Mouse (Mus musculus) megakaryocyte, adult 5-6 weeks (primary cell): ENCODE measurements at regions not wholly inside any gene's neighbourhood (a gene's known extent, or its start where the extent isn't known, plus 50 kb on each side); places are given as distances from the start of the nearest gene placed in this dataset.

Source experiments
- ATAC-seq: 2 replicates; pipeline ENCODE4 v1.8.0; 2016; ENCODE audit warnings: mild to moderate bottlenecking, inconsistent platforms; ENCODE audit not compliant: poor library complexity, severe bottlenecking

DNA sequence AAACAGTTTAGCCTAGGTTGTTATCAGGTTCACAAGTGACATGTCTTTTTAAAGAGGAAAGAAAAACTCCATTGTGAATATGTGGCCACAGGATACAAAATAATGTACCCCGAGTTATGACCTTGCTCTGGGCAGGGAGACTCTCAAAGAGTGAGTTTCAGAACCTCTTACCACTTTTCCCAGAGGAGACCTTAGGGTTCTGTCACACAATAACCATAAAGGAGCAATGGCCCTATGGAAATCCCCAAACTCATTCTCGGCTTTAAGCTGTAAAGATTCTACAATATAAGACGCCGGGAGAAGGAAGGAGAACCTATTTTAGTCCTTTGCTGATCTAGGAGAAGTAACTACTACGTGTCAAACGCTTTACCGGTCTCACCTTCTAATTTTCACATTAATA, 85.1 kb upstream of the Pcdh8 start:
- no peak for ATAC-seq

DNA sequence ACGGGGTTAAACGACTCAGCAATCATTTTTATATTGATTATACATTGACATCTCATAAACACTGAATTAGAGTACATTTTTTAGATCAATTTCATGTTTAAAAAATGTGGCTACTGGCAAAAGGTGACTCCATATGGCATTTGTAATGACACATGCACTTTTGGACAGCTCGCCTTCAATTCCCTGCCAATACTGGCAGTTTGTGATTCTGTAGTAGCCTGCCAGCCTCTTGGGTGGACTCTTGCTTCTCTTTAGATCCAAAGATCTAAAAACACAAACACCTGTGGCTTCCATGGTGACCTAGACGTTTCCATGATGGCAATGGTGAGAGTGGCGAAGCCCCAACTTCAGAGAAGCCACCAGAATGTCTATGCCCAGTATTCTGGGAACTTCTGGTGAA, 83.1 kb upstream of the Pcdh8 start:
- ATAC-seq: no peak

DNA sequence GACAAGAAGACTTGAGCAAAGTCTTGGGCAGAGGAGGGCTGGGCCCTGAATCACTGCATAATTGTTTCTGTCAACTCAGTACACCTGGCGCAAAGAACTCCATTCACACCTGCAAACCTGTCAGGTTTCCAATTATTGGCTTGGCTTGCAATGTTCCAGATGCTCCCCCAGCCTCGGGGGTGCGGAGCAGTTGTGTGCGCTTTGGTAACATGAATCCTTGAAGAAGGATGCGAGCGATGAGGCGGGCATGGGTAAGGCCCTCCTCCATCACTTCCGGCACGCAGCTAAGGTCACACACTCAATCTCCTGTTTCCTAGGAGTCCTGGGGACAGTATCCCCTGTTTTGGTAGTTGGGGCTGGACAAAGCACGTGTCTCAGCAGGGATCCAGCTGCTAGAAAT, 81.6 kb upstream of the Pcdh8 start:
- no peak for ATAC-seq

DNA sequence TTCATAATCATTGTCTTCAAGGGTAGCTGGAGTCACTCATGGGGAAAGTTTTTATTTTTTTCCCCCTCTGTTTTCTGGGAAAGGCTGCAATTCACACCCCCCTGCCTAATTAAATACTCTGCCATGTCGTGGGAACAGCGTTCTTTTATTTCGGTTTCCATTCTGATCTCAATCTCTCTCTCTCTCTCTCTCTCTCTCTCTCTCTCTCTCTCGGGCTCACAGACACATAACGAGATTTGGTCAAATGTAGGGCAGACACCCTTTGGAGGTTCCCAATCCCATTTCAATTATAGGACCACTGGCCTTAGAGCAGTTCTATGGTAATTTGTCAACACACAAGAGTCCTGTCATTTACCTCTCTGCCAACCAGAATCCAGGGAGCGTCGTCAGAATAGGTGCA, 80.7 kb upstream of the Pcdh8 start:
- ATAC-seq: no peak

DNA sequence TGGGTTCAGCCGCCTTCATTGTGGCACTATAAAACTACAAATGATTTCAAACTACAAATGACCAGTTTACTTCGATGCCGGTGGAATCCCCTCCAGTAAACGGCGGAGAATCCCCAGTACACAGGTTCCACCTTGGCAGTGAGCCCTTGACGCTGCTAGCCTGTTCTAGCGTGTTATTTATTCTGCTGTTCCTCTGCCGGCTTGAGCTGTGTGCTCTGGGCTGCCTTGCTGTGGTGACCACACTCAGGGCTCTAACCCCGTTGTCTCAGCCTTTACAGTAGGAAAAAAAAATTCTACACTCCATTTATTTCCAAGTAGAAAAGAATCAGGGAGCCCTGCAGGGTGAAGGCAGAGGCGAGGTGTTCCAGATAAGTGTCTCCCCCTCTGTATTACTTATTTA, 80.1 kb upstream of the Pcdh8 start:
- ATAC-seq: no peak

DNA sequence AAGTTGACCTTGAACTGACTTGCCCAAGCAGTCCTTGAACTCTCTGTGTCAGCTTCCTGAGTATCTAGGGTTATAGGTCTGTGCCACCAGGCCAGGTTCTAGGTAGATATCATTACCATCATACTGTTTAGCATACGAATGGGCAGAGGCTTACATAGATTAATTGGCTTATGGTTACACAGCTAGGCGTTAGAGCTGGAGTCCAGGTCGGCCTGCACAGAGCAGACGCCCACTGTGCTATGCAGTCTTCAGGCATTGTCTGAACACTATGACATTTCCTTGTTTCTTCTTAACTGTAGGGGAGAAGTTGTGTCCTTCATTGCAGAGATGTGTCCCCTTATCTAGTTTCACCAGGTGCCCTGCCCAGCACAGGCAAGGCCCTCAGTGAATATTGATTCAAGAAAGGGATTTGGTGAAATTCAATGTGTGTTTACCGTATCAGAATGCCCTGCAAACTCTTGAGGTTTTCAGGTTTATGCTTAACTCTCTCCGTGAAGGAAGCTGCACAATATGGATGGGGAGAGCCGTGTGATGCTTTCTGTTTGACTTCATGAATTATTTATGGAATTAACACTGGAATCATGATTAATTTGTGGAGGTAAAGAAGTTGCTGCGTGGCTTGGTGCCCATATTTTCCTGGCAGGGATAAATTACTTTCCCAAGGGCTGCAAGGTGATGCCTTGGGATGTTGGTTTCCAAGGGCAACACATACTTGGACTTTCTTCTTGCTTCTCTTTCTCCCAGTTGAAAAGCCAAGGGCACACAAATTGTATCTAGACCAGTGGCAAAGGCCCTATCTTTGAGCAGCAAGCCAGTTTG, 78.7 kb upstream of the Pcdh8 start:
- no peak for ATAC-seq

DNA sequence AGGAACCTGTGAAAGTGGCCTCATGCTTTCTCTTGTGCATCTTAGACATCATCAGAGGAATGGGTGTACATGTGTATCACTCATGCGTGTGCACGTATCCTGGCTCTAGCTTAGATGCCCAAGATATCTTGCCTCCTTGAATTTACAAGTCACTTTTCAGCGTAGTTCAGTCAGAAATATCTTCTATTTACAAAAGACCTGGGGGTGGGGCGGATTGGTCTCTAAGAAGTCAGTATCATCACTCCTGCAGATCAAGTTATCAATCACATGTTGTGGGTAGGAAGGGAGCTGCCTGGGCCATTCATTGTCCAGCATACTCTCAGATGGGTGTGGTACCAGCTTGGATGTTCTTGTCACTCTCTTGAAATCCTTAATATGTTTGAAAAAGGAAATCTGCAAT, 77.0 kb upstream of the Pcdh8 start:
- ATAC-seq: no peak

DNA sequence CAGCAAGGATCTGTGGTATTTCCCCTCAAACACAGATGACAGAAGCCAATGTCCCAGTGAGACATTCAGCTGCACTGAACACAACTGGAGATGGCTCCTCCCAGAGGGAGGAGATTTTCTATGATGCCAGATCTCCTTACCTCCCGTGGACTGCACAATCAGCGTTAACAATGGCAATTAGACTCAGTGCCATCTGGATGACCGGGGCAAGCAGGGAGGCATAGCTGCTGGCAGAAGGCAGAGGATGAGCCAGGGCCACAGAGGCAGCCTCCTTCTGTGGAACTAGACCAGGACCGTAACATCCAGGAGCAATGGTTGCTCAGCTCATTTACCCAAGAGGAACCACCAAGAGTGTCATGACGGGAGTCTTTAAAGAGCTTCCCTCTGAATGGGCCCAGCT, 73.2 kb upstream of the Pcdh8 start:
- no peak for ATAC-seq

DNA sequence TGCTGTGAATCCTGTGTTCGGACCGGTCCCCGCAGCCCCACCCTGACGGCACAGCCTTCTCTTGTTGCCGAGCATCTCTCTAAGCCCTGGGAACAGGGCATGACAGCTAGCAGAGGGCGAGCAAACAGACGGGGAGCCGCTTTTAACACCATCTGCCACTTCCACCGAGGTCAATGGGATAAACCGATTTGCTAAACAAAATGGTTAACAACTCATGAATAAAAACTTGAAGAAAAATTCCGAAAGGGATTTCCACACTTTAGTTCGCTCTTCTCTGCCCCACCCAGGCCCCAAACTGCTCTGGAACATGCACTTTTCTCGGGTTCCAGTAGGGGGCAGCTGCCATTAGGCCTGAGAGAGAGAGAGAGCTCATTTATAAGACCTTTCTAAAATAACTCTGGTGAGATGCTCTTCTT, 72.0 kb upstream of the Pcdh8 start:
- no peak for ATAC-seq

DNA sequence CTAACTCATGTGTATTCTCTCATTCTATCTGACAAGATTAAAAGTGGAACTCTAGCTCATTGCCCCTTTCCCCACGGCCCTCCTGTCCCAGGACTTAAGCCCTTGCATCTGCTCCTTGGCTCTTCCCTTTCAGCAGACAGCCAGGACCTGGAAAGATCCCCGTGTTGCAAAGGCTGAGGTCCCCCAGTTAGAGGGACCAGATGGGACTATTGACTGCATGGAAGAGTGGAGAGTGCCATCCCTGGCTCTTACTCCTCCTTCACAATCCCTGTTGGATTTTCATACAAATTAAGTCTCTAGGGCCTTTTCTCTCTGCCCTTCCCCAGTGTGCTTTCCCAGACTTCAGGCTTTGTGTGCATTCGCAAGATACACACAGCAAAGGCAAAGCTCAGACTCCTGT, 71.6 kb upstream of the Pcdh8 start:
- no peak for ATAC-seq

DNA sequence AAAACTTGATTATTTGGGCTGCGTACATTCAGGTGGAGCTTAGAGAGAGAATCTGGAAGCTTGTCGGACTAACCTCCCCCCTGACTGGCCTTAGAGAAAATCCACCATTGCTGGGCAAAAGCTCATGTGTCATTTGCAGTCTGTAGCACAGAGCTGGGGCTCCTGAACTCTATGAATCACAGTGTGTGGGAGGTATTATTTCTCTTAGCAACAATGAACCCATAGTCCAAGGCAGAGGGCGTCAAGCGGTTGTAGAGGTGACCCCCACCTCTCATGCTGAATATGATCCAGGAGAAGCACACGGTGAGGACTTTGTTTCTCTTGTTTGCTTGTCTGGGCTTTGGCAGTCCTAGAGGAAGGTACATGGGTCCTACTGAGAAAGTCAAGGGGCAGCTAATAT, 66.0 kb upstream of the Pcdh8 start:
- ATAC-seq: no peak

DNA sequence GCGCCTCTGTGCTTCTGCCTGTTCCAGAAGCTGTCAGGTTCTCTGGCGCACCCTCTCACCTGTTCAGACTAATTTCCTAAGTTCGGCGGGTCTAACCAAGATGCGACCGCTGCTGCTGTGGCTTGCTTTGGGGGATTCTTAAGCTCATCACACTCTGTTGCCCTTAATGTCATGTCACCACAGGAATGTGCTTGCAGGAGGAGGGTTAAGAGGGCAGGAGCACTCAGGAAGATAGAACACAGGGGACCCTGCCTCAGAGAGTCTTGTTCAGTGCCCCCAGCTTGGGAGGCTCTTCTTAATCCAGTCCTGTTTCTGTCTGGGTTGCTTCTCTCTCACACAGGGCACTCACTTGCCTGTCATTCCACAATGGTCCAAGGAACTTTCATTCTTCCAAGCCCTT, 65.1 kb upstream of the Pcdh8 start:
- ATAC-seq: no peak

DNA sequence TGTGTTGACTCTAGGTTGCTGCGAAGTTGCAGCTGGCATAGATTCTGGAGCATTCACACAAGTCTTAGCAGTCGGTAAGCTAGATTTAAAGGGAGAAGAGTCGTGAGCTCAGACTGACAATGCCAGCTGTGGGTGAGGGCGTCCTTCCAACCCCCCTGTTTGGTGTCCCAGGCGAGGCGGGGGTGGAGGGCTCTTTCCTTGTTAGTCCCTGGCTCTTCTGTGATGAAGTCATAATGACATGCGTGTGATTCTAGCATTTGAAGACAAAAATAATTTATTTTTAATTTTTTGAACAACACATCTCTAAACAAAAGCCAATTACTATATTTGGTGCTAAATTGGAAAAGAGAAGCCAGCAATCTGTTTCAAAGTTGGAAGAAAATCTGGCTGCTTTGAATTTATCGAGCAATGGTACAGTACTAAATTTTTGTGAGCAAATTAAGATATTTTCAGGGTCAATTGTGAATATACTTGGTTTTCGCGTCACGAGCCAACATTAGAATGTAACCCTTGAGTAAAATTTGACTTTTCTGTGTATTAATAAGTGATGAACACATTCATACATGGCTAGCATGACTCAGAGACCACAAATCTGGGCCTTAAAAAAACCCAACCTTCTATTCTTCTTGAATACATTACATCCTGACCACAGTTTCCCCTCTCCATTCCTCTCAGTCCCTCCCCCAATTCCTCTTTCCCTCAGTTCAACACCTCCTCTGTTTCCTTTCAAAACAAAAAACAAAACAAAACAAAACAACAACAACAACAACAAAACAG, 53.7 kb upstream of the Pcdh8 start:
- no peak for ATAC-seq

DNA sequence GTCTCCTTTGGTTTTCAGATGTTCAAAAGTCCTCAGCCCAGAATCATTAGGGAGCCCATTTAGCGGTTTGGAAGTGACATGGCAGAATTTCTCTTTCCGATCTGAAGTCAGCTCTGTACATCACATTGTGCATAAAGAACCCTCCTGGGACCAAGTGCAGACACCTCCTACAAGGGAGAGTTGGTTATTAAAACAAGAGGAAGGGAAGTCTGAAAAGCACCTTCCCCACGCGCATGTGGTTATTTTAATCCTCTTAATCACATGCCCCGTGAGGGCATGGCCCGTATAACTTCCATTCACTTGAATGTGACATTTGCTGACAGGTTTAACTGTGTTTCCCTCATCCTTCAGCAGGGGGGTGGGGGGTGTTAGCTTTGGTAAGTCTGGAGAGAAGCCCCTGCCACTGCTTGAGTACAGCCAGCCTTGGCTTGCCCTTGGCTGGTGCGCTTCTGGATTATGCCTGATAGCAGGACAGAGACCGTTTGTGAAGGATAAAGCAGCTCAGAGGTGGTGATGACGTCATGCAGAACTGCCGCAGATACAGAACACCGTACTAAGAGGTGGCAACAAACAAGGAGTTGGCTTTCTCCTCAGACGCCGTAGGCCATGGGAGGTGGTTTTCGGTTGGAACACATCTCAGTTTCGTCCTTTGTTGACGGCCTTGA, 51.5 kb upstream of the Pcdh8 start:
- ATAC-seq: no peak

DNA sequence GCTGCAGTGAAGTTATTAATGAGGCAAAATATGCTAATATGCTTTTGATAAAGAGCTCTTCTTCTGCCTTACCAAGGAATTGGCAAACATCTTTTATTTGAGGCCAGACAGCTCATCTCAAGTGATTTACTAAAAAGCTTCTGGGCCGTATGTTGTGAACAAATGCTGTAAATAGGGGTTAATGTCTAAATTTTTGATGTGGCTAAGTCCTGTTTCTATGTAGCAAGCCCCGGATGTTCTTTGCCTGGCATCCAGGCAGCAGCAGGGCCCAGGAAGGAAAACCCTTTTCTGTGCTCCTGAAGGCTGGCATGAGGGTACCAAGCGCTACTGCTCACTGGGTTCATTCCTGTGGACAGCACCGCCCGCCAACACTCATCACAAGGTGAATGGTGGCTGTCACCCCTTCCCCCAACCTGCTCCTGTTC, 50.9 kb upstream of the Pcdh8 start:
- no peak for ATAC-seq

DNA sequence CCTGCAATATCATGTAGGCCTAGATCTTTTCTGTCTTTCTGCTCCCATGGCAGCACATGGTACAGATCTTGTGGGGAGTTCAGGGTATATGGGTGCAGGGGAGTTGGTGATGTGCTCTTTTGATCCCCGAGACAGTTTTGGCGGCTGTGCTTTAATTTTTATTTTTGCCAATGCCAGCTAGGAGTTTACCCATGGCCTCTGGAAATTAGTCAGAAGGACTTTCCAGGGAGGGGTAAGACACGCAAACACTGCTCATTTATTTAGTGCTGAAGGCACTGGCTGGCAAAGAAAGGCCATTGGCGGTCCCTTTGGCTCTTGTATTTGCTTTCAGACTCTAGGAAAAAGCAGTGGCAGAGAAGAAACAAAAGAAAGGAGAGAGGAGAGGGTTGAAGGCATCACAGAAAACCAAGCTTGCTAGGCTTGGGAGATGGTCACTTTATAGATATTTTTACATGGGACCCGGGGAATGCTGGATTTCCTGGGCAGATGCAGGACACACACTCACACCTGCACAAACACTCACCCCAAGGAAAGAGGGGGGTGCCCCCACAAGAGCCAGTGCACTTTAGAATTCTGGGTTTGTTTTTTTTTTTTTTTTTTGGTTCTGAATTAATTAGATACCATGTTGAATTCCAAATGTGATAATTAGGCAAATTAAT, 50.4 kb upstream of the Pcdh8 start:
- no peak for ATAC-seq
